Mouse (Mus musculus) liver, embryonic 14.5 days (tissue): ENCODE results near the gene Rimklb. TPM values are rescaled to one million over a fixed set of nuclear protein-coding genes. Genes with fewer than 3 reads are reported as not detected.

Experiments used
- ATAC-seq: fragments of 200-750 bp; cut with Nextera tagmentation; 2 replicates; pipeline ENCODE4 v1.8.0; 2017; ENCODE audit warnings: moderate number of reproducible peaks, mild to moderate bottlenecking, moderate library complexity; ENCODE audit not compliant: insufficient read depth
- DNase-seq, 3 experiments: peaks; one replicate each; pipeline ENCODE4 v3.0.0-alpha.2; 2012 to 2013; ENCODE audit warnings: low read depth in 3 of 3, low spot score in 3 of 3
- H3K27ac ChIP-seq: fragments of 300-500 bp; sonication (generic); 2 replicates; pipeline ENCODE4 v1.5.1; 2014; ENCODE audit warnings: moderate library complexity, mild to moderate bottlenecking, control low read depth, inconsistent platforms
- H3K27me3 ChIP-seq: fragments of 300-500 bp; sonication (generic); 2 replicates; pipeline ENCODE4 v1.6.1; 2014; ENCODE audit warnings: mild to moderate bottlenecking, low read length, moderate library complexity; ENCODE audit not compliant: control insufficient read depth, insufficient read depth
- H3K36me3 ChIP-seq: fragments of 300-500 bp; sonication (generic); replicated peaks from 2 replicates; pipeline ENCODE4 v1.6.1; 2014; ENCODE audit warnings: low read depth; ENCODE audit not compliant: control insufficient read depth, insufficient read depth
- H3K4me1 ChIP-seq, 2 experiments: fragments of 200-500 bp in 1 of 2; fragments of 300-500 bp in 1 of 2; sonication (generic) in 1 of 2; replicated peaks; 2 replicates each; pipeline ENCODE4 v1.6.1; 2012 to 2014; ENCODE audit warnings: antibody characterized with exemption in 1 of 2, inconsistent platforms in 1 of 2, low read length in 1 of 2; ENCODE audit not compliant: control insufficient read depth in 2 of 2, insufficient read depth in 2 of 2
- H3K4me2 ChIP-seq: fragments of 300-500 bp; sonication (generic); 2 replicates; pipeline ENCODE4 v1.6.1; 2014; ENCODE audit warnings: low read depth, mild to moderate bottlenecking, control low read depth, moderate library complexity
- H3K4me3 ChIP-seq, 2 experiments: fragments of 200-500 bp in 1 of 2; fragments of 300-500 bp in 1 of 2; sonication (generic) in 1 of 2; 2 replicates each; pipeline ENCODE4 v1.5.1; 2012 to 2014; ENCODE audit warnings: low read depth in 2 of 2, low read length in 2 of 2, mild to moderate bottlenecking in 2 of 2, control low read depth in 1 of 2, inconsistent platforms in 1 of 2, moderate library complexity in 1 of 2; ENCODE audit not compliant: insufficient read depth in 1 of 2
- H3K9ac ChIP-seq: fragments of 300-500 bp; sonication (generic); replicated peaks from 2 replicates; pipeline ENCODE4 v1.6.1; 2014; ENCODE audit warnings: mild to moderate bottlenecking, control low read depth, moderate library complexity
- H3K9me3 ChIP-seq: fragments of 300-500 bp; sonication (generic); 2 replicates; pipeline ENCODE4 v1.6.1; 2016; ENCODE audit warnings: low read length, mixed read lengths; ENCODE audit not compliant: control insufficient read depth
- CTCF ChIP-seq: IDR thresholded peaks from 2 replicates; pipeline ENCODE4 v1.5.1; 2016; ENCODE audit warnings: antibody characterized with exemption, low read depth, control low read depth
- EP300 ChIP-seq: IDR thresholded peaks from 2 replicates; pipeline ENCODE4 v1.6.1; 2016; ENCODE audit warnings: antibody characterized with exemption, low read depth
- WGBS: fragments of 180-500 bp; shearing (Covaris S2); extraction: QIAGEN DNeasy Blood & Tissue Kit; methylation state at CpG from one replicate; pipeline ENCODE4 v1.1.7; 2014; ENCODE audit not compliant: insufficient replicate concordance; 5-methylcytosine and 5-hydroxymethylcytosine counted together
- polyA plus RNA-seq, 2 experiments: library from polyadenylated mRNA; depleted of rRNA in 1 of 2; stranded (reverse) in 1 of 2; unstranded in 1 of 2; fragments of >200 nt; fragmentation: Nextera tagmentation in 1 of 2; extraction: Ambion mirVana in 1 of 2; gene quantifications; 2 replicates each; pipeline versions ENCODE4 v1.2.1 to v1.2.3; 2012 to 2014

Gene Rimklb
- polyA plus RNA-seq, 2 experiments, result 0.74 to 1.1 TPM

- WGBS, result 24% methylated on average over 5 of the region's 5 CpGs
These were observed 2.1 kb downstream of the Rimklb start for GRCm38 (mm10) chr6:122496501-122496900.

DNA sequence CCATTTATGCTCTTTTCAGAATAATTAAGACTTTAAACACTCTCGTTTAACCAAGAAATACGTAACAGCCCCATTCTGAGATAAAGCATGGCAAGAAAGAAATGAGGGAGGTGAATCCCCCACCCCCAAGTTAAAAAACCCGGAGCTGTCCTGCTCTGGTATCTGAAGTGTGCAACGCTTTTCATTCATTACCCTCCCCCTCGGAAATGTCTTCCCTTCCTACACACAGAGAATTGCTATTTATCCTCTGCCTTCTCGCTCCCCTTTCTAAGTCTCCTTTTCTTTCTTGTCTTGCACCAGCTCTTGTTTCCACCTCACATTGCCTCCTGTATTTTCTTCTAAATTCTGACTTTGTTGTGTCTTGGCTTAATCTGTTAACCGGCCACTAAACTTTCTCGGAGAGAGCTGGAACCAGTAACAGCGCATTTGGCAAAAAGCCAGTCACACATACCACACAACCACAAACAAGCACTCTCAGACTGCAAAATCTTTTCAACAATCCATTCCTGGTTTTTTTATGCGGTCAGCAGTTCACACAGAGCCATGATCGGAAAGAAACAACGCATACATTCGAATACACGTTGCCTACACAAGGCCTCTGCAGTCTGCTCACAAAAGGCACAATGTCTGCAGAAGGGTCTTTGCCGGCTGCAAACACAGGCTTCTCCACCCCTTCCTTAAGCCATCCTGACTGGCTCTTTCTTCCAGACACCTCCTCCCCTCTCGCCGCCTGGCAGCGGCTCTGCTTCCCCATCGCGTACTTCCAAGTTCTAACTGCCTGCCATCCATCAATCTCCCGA is 3.3 kb downstream of the Rimklb start:
- Histone ChIP-seq H3K27me3 (peaks cover 59% of the 10 kb centered on the region), H3K4me2 (no peak overlapping the region), H3K27ac (no peak overlapping the region), H3K4me1 (0 out of 4 replicates have a peak, but pooled peaks cover 0 to 1% of the 10 kb centered on the region in 2 experiments), H3K36me3 (no peaks in the 10 kb centered on the region), H3K4me3 (no peak overlapping the region), H3K9me3 (no peaks in the 10 kb centered on the region), H3K9ac (no peak overlapping the region)
- WGBS, result 10% methylated on average over 21 of the region's 21 CpGs
- DNase-seq (no peak), ATAC-seq (no peak)
- no peak for TF ChIP-seq EP300
- TF ChIP-seq CTCF, result no peak

More at GRCm38 (mm10) chr6:122496501-122496900, 2.1 kb downstream of the Rimklb start:
- Histone ChIP-seq H3K27ac (no peak overlapping the region), H3K4me3 (no peak overlapping the region), H3K9me3 (no peaks in the 10 kb centered on the region), H3K4me1 (0 out of 4 replicates have a peak, but pooled peaks cover 0 to 1% of the 10 kb centered on the region in 2 experiments), H3K27me3 (peaks cover 49% of the 10 kb centered on the region), H3K4me2 (no peak overlapping the region), H3K9ac (no peak overlapping the region), H3K36me3 (no peaks in the 10 kb centered on the region)
- TF ChIP-seq EP300 (no peak), CTCF (peak; percentile 49)
- ATAC-seq, result no peak
- DNase-seq, result no peak

DNA sequence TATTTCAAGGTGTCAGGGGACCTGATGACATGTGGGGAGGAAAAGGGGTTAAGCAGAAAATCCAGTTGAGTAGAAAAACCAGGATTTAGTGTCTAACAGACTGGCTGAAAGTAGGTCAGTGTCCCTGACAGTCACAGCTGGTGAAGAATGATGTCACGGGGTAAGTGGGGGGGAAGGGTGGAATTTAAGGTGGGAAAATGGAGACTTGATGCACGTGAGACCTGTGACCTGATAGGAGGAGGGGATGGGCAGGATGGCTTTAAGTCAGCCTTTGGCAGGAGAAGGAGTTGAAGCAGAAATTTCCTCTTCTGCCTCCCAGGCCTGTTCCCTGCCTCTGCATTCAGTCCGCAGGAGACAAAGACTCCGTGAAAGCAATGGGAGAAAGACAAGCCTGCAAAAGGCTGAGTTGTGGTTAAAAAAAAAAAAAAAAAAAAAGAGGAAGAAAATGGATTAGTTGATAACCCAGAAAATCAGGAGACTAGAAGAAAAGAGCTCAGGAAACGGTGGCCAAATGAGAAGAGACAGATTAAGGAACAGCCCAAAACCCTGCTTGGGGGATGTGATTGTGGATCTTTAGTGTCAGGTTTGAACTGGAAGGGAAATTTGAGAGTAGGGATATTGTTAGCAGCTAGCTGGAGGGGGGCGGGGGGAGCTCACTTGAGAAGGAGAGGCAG is 4.6 kb downstream of the Rimklb start:
- WGBS, result 23% methylated on average over 6 of the region's 6 CpGs
- H3K9me3 ChIP-seq, result no peaks in the 10 kb centered on the region
- H3K27me3 ChIP-seq, result peaks cover 62% of the 10 kb centered on the region
- H3K4me3 ChIP-seq, result no peak overlapping the region
- no peaks in the 10 kb centered on the region for H3K36me3 ChIP-seq
- no peak overlapping the region for H3K27ac ChIP-seq
- H3K4me1 ChIP-seq, result 0 out of 4 replicates have a peak, but pooled peaks cover 0 to 1% of the 10 kb centered on the region in 2 experiments
- H3K4me2 ChIP-seq, result no peak overlapping the region
- ATAC-seq, result no peak
- H3K9ac ChIP-seq, result no peak overlapping the region
- DNase-seq, result no peak
- TF ChIP-seq CTCF, result no peak
- no peak for TF ChIP-seq EP300

DNA sequence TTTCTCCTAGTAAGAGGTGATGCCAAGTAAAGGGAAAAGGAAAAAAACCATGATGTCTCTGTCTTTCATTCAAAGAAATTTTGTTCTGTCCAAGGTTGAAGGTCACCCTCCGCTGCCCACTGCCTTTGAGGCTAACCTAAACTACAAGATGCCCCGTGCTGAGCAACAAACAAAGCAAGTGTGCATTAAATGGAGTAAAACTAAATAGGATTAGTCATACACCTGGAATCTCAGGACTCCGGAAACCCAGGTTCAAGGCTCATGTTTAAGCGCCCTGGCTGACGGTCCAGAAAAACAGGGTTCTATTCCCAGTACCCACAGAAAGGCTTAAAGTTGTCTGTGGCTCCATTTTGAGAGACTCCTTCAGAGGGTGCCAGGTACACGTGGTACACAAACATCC is 6.1 kb downstream of the Rimklb start:
- H3K9ac ChIP-seq, result no peak overlapping the region
- peaks cover 77% of the 10 kb centered on the region for H3K27me3 ChIP-seq
- H3K36me3 ChIP-seq, result no peaks in the 10 kb centered on the region
- H3K4me1 ChIP-seq, result 0 out of 4 replicates have a peak, but pooled peaks cover 0 to 1% of the 10 kb centered on the region in 2 experiments
- no peak overlapping the region for H3K4me3 ChIP-seq
- 20% methylated on average over 6 of the region's 6 CpGs for WGBS
- DNase-seq, result no peak
- no peaks in the 10 kb centered on the region for H3K9me3 ChIP-seq
- TF ChIP-seq CTCF (no peak), EP300 (no peak)
- no peak overlapping the region for H3K4me2 ChIP-seq
- no peak overlapping the region for H3K27ac ChIP-seq
- ATAC-seq, result no peak

GRCm38 (mm10) chr6:122491557-122491956 is 7.0 kb downstream of the Rimklb start:
- DNase-seq (peak in 2 of 3 experiments; percentile 12 to 15), ATAC-seq (0 out of 2 replicates have a peak, but pooled peaks have one; percentile 28)
- peaks cover 83% of the 10 kb centered on the region for H3K27me3 ChIP-seq
- no peaks in the 10 kb centered on the region for H3K9me3 ChIP-seq
- no peak overlapping the region for H3K27ac ChIP-seq
- peak overlapping the region; percentile 58 for H3K4me2 ChIP-seq
- peak overlapping the region; percentile 6 to 30 for H3K4me3 ChIP-seq
- whole genome bisulfite sequencing, result 0% methylated on average over 16 of the region's 16 CpGs
- H3K36me3 ChIP-seq, result no peaks in the 10 kb centered on the region
- no peak overlapping the region for H3K9ac ChIP-seq
- H3K4me1 ChIP-seq, result 0 out of 4 replicates have a peak, but pooled peaks cover 0 to 1% of the 10 kb centered on the region in 2 experiments
- no peak for TF ChIP-seq EP300
- TF ChIP-seq CTCF, result no peak
